Mouse (Mus musculus) hindbrain, embryonic 16.5 days (tissue): ENCODE measurements around the gene Gm26920. TPM values are rescaled to one million over a fixed set of nuclear protein-coding genes. Genes with fewer than 3 reads are reported as not detected.
A peak's percentile ranks its signal among the peaks of the same experiment; 100 is the strongest.

Experiments
- ATAC-seq: fragments of 200-750 bp; cut with Nextera tagmentation; 2 replicates; pipeline ENCODE4 v1.8.0; 2017; ENCODE audit warnings: moderate TSS enrichment, moderate library complexity
- H3K27ac ChIP-seq: fragments of 300-500 bp; sonication (generic); 2 replicates; pipeline ENCODE4 v1.5.1; 2014; ENCODE audit warnings: low read depth, mild to moderate bottlenecking, control low read depth, low read length, moderate library complexity
- H3K27me3 ChIP-seq: fragments of 300-500 bp; sonication (generic); replicated peaks from 2 replicates; pipeline ENCODE4 v1.6.1; 2014; ENCODE audit warnings: low read length; ENCODE audit not compliant: control insufficient read depth, insufficient read depth
- H3K36me3 ChIP-seq: fragments of 300-500 bp; sonication (generic); 2 replicates; pipeline ENCODE4 v1.6.1; 2014; ENCODE audit warnings: mild to moderate bottlenecking, low read length, moderate library complexity, mixed read lengths; ENCODE audit not compliant: control insufficient read depth, insufficient read depth
- H3K4me1 ChIP-seq: fragments of 300-500 bp; sonication (generic); 2 replicates; pipeline ENCODE4 v1.6.1; 2014; ENCODE audit warnings: low read depth, low read length; ENCODE audit not compliant: control insufficient read depth, insufficient read depth
- H3K4me2 ChIP-seq: fragments of 300-500 bp; sonication (generic); 2 replicates; pipeline ENCODE4 v1.6.1; 2014; ENCODE audit warnings: mild to moderate bottlenecking, low read length, control low read depth, moderate library complexity
- H3K4me3 ChIP-seq: fragments of 300-500 bp; sonication (generic); 2 replicates; pipeline ENCODE4 v1.5.1; 2014; ENCODE audit warnings: mild to moderate bottlenecking, low read length, control low read depth, moderate library complexity
- H3K9ac ChIP-seq: fragments of 300-500 bp; sonication (generic); 2 replicates; pipeline ENCODE4 v1.6.1; 2014; ENCODE audit warnings: low read depth, mild to moderate bottlenecking, control low read depth, low read length, moderate library complexity
- H3K9me3 ChIP-seq: fragments of 300-500 bp; sonication (generic); 2 replicates; pipeline ENCODE4 v1.6.1; 2014; ENCODE audit warnings: mild to moderate bottlenecking, low read length, moderate library complexity; ENCODE audit not compliant: control insufficient read depth
- WGBS: fragments of 180-500 bp; shearing (Covaris S2); extraction: QIAGEN DNeasy Blood & Tissue Kit; methylation state at CpG from one replicate; pipeline ENCODE4 v1.1.7; 2014; 5-methylcytosine and 5-hydroxymethylcytosine counted together
- microRNA-seq: library from miRNA; unstranded; fragments of <30 nt; microRNA quantifications from one replicate; pipeline ENCODE4, GENCODE M21; 2017
- polyA plus RNA-seq: library from polyadenylated mRNA; unstranded; fragments of >200 nt; fragmentation: Nextera tagmentation; extraction: Ambion mirVana; gene quantifications from 2 replicates; pipeline ENCODE4 v1.2.1, GENCODE M21; 2015

Gene Gm26920
- polyA plus RNA-seq, 1 experiment from 2014 or later = 1.5 TPM

DNA sequence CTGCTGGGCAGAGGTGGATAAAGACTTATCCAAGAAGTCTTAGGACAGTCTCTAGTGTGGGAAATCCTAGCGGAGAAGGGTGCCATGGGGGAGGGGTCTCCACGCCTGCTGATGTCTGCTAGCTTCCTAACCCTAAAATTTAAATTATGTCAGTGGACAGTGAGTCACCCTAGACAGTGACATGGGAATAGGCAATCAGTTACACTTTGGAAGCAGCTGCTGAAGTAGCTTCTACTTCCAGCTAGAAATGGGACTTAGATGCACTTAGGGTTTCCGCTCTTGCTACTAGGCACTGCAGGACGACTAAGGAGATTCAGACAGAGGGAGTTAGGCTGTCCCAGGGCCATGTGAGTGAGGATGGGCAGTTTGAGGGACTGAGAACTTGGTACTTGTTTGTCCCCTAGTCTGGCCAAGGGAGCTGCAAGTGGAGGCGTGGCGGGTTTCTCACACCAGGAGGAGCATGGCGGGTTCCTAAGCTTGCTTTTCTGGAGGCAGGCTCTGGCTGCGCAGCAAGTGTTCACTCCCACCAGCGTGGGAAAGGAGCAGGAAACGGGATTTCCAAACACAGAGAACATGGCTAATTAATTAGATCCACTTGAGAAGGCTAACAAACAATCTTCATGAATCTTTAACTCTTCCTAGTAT, 79.5 kb downstream of the Gm26920 start:
- ATAC-seq = no peak
- 71% methylated on average over 10 of the region's 10 CpGs for WGBS
- Histone ChIP-seq H3K36me3 (peaks cover 9% of the 10 kb centered on the region), H3K27ac (no peak overlapping the region), H3K4me3 (no peak overlapping the region), H3K4me2 (no peak overlapping the region), H3K27me3 (no peaks in the 10 kb centered on the region), H3K4me1 (peaks cover 12% of the 10 kb centered on the region), H3K9me3 (no peaks in the 10 kb centered on the region), H3K9ac (no peak overlapping the region)

DNA sequence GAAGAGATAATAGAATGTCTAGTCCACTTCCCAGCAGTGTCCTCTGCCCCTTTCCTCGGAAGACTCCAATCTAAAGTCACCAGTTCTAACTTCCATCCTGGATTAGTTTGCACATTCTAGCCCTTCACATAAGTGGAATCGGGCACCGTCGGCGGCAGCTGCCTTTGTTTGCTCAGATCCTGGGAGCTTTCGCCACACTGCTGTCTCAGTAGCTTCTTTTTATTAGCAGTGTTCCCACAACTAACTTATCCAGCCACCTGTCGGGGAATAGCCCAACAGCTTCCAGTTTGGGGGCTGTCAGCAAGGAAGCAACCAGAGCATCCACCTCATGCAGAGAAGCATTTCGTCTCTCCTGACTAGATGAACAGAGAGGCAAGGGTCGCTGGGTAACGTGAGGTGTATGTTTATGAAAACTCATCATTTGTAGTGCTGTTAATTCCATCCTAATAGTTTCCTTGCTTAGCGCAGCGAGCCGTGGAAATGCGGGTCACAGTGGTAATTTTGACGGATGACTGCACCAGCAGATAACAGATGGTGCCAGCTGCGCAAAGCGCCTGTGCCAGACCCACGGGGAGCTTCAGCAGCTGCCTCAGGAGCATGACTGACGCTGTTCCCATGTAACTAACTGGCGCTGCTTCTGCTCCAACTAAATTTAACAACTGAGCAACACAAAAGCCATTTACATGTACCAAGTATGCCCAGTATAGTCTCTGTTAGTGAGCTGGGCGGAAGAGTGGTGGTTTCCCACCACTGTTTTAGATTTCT, 80.7 kb downstream of the Gm26920 start:
- H3K9me3 ChIP-seq = no peaks in the 10 kb centered on the region
- no peaks in the 10 kb centered on the region for H3K27me3 ChIP-seq
- H3K27ac ChIP-seq = peak overlapping the region; percentile 58
- peak; percentile 76 for ATAC-seq
- peak overlapping the region; percentile 36 for H3K4me2 ChIP-seq
- H3K4me1 ChIP-seq = peaks cover 12% of the 10 kb centered on the region
- no peak overlapping the region; the same call in 1 of the 2 replicates for H3K4me3 ChIP-seq
- no peak overlapping the region for H3K9ac ChIP-seq
- 37% methylated on average over 21 of the region's 21 CpGs for WGBS
- peaks cover 8% of the 10 kb centered on the region for H3K36me3 ChIP-seq

DNA sequence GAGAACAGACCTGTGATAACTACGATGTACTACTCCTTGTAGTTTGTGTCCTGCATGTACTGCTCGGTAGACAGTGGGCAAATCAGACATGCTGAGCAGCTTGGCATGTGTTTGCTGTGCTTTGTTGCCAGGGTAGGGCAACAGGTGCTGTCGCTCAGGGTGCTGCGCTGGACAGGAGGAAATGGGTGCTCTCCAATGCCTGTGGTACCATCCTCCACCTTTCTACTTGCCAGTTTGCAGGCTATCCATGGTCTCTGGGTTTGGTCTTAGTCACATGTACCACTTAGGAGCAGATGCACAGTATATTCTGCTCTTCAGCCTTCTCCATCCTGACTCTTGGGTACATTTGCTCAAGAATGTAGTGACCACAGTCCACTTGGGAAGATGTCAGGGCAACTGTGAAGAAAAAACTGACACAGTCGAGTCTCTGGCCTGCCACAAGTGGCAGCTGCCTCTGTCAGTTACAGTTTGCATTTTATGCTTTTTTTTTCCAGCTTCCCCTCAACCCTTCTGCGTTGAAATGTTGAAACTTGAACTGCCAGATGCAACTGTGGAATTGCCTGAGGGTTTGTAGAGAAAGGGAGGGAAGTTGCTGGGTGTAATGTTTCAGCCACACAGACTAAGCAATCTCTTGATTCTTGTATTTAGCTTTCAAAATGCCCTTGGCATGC, 82.1 kb downstream of the Gm26920 start:
- H3K4me3 ChIP-seq = no peak overlapping the region
- no peak overlapping the region for H3K4me2 ChIP-seq
- H3K36me3 ChIP-seq = peaks cover 4% of the 10 kb centered on the region; the same call in 1 of the 2 replicates
- WGBS = 78% methylated on average over 6 of the region's 6 CpGs
- H3K9me3 ChIP-seq = no peaks in the 10 kb centered on the region
- H3K27ac ChIP-seq = no peak overlapping the region
- no peak overlapping the region for H3K9ac ChIP-seq
- H3K4me1 ChIP-seq = peaks cover 12% of the 10 kb centered on the region
- no peak for ATAC-seq
- no peaks in the 10 kb centered on the region for H3K27me3 ChIP-seq

DNA sequence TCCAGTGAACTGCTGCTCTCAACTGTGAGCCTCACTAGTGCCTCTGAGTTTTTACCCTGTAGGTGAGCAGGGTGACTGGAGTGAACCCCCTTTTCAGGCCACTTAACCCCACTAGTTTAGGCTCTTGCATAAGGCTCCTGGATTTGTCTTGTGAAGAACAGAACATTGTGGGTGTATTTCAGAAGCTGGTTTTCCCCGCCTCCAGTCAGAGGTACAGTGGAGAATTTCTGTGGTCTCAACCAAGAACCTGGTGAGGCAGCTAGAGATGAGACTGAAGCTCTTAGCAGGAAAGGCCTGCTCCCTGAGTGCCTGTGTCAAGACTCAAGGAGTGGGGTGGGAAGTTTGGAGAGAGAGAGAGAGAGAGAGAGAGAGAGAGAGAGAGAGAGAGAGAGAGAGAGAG, 82.6 kb downstream of the Gm26920 start:
- Histone ChIP-seq H3K4me2 (no peak overlapping the region), H3K4me1 (peaks cover 12% of the 10 kb centered on the region), H3K27me3 (no peaks in the 10 kb centered on the region), H3K4me3 (no peak overlapping the region), H3K36me3 (peaks cover 4% of the 10 kb centered on the region; the same call in 1 of the 2 replicates), H3K27ac (no peak overlapping the region), H3K9me3 (no peaks in the 10 kb centered on the region), H3K9ac (no peak overlapping the region)
- 100% methylated on average over 1 of the region's 1 CpGs for WGBS
- no peak for ATAC-seq

Small RNA genes within 50 kb of the gene (microRNA-seq; reads per million reads assigned to microRNA genes)
- gene Gm23368 = not detected

Other genes starting within 250 kb of the Gm26920 start
- gene Zfp940, start 236.7 kb downstream of the Gm26920 start, polyA plus RNA-seq = 13.3 and 15.1 TPM in 2 replicates
- gene Zfp420, start 230.4 kb downstream of the Gm26920 start, polyA plus RNA-seq = 20.1 and 20.9 TPM in 2 replicates
- 12.9 and 14.2 TPM in 2 replicates for gene Zfp27, start 183.8 kb downstream of the Gm26920 start, polyA plus RNA-seq
- gene Zfp383, start 182.2 kb downstream of the Gm26920 start, polyA plus RNA-seq = 5.1 and 5.4 TPM in 2 replicates
- 20.7 and 23.3 TPM in 2 replicates for gene Zfp74, start 136.3 kb downstream of the Gm26920 start, polyA plus RNA-seq
- 3.5 and 4.0 TPM in 2 replicates for gene Zfp568, start 106.5 kb downstream of the Gm26920 start, polyA plus RNA-seq
- 10.7 and 11.9 TPM in 2 replicates for gene Zfp14, start 39.0 kb downstream of the Gm26920 start, polyA plus RNA-seq
- 11.6 and 13.8 TPM in 2 replicates for gene Zfp82, start 17.5 kb downstream of the Gm26920 start, polyA plus RNA-seq
- 14.4 and 14.9 TPM in 2 replicates for gene Zfp566, start 117 bp upstream of the Gm26920 start, polyA plus RNA-seq
- 69.0 and 75.5 TPM in 2 replicates for gene Zfp260, start 4.4 kb upstream of the Gm26920 start, polyA plus RNA-seq
- 23.7 and 26.9 TPM in 2 replicates for gene Zfp382, start 31.5 kb upstream of the Gm26920 start, polyA plus RNA-seq
- 8.0 and 9.2 TPM in 2 replicates for gene Zfp146, start 79.3 kb upstream of the Gm26920 start, polyA plus RNA-seq
- 5.6 and 6.8 TPM in 2 replicates for gene Cox7a1, start 93.7 kb upstream of the Gm26920 start, polyA plus RNA-seq
- 86.0 and 94.7 TPM in 2 replicates for gene Capns1, start 108.4 kb upstream of the Gm26920 start, polyA plus RNA-seq
- gene Polr2i, start 141.5 kb upstream of the Gm26920 start, polyA plus RNA-seq = 168 and 175 TPM in 2 replicates
- gene Tbcb, start 141.9 kb upstream of the Gm26920 start, polyA plus RNA-seq = 465 and 500 TPM in 2 replicates
- gene Ovol3, start 145.3 kb upstream of the Gm26920 start, polyA plus RNA-seq = not detected in 2 replicates
- 0.66 and 0.86 TPM in 2 replicates for gene Thap8, start 189.7 kb upstream of the Gm26920 start, polyA plus RNA-seq
- 3.9 and 5.6 TPM in 2 replicates for gene Wdr62, start 190.0 kb upstream of the Gm26920 start, polyA plus RNA-seq
- 96.5 and 138 TPM in 2 replicates for gene Clip3, start 201.3 kb upstream of the Gm26920 start, polyA plus RNA-seq
- gene Alkbh6, start 218.3 kb upstream of the Gm26920 start, polyA plus RNA-seq = 124 and 131 TPM in 2 replicates
- gene Syne4, start 224.4 kb upstream of the Gm26920 start, polyA plus RNA-seq = 14.6 and 14.8 TPM in 2 replicates
- gene E130208F15Rik, start 231.3 kb upstream of the Gm26920 start, polyA plus RNA-seq = 0.21 and 0.54 TPM in 2 replicates
- gene Sdhaf1, start 233.5 kb upstream of the Gm26920 start, polyA plus RNA-seq = 16.8 and 17.0 TPM in 2 replicates